Mouse (Mus musculus): ENCODE measurements around the gene Ube2g2.

DNA sequence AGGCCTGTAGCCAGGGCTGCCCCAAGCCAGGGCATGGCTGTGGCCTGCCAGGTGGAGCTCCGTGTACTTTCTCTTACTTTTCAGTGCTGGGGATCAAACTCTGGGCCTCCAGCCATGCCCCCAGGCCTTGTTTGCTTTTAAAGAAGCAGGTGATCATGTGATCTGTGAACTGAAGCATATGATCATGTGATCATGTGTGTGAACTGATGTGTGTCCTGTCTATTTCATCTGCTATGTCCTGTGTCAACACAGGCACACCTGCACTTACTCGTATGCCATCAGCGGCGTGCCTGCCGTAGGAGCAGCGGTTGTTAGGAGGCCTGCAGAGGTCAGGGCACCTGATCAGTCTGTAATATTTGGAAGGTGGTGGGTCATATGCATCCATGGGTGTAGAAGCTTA lies 11.9 kb downstream of the Ube2g2 start:
- no peak for TF ChIP-seq GATA1 (IDR thresholded peaks at IDR 0.05; ENCODE audit: low read length)
- TF ChIP-seq TAL1 (IDR thresholded peaks at IDR 0.05; ENCODE audit: low read length): no peak
